Mouse (Mus musculus): ENCODE results near the gene Zfp629. TPM values are rescaled to one million over a fixed set of nuclear protein-coding genes. Genes with fewer than 3 reads are reported as not detected.
A peak's percentile ranks its signal among the peaks of the same experiment; 100 is the strongest.

Gene Zfp629
- polyA plus RNA-seq, 1 experiment from 2014 or later, result 22.2 TPM

DNA sequence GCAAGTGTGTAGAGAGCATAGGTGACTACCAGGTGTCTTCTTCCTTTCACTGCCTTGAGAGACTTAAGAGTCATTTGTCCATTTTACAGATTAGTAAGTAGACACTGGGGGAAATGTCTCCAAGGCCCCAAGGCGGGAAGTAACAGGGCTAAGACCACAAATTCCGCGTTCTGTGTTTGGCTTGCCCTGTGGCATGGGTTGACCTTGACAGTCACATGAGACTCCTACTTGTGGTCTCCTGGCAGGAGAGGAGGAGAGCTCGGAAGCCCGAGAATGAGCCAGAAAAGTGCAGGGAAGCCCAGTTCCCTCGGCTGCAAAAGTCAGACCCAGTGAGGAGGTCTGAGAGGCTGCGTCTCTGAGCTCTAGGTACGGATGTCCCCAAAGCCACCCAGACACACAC, 2.1 kb downstream of the Zfp629 start:
- no peaks in the 10 kb centered on the region for H3K9me3 ChIP-seq
- 88% methylated on average over 8 of the region's 8 CpGs for WGBS
- H3K4me2 ChIP-seq, result peak overlapping the region; percentile 82
- H3K36me3 ChIP-seq, result peaks cover 43% of the 10 kb centered on the region
- no peak overlapping the region for H3K27ac ChIP-seq
- H3K4me3 ChIP-seq, result peak overlapping the region; percentile 99
- no peaks in the 10 kb centered on the region for H3K27me3 ChIP-seq
- ATAC-seq (ENCODE audit: low FRiP score), result no peak
- H3K4me1 ChIP-seq (replicated peaks), result peaks cover 37% of the 10 kb centered on the region
- peak overlapping the region; percentile 95 for H3K9ac ChIP-seq

DNA sequence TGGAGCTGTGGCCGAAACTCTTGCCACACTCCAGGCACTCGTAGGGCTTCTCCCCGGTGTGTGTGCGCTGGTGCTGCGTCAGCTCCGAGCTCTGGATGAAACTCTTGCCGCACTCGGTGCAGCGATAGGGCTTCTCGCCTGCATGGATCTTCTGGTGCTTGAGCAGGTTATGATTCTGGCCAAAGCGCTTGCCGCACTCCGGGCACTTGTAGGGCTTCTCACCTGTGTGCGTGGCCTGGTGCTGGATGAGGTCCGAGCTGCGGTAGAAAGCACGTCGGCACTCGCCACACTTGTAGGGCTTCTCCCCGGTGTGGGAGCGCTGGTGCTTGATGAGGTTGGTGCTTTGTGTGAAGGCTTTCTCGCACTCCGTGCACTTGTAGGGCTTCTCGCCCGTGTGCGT, 4.0 kb downstream of the Zfp629 start:
- peaks cover 62% of the 10 kb centered on the region for H3K36me3 ChIP-seq
- H3K4me1 ChIP-seq (replicated peaks), result peaks cover 23% of the 10 kb centered on the region
- 97% methylated on average over 26 of the region's 26 CpGs for WGBS
- H3K27me3 ChIP-seq, result no peaks in the 10 kb centered on the region
- H3K27ac ChIP-seq, result no peak overlapping the region
- no peak overlapping the region for H3K4me2 ChIP-seq
- ATAC-seq (ENCODE audit: low FRiP score), result no peak
- no peak overlapping the region for H3K9ac ChIP-seq
- no peak overlapping the region for H3K4me3 ChIP-seq
- no peaks in the 10 kb centered on the region for H3K9me3 ChIP-seq

DNA sequence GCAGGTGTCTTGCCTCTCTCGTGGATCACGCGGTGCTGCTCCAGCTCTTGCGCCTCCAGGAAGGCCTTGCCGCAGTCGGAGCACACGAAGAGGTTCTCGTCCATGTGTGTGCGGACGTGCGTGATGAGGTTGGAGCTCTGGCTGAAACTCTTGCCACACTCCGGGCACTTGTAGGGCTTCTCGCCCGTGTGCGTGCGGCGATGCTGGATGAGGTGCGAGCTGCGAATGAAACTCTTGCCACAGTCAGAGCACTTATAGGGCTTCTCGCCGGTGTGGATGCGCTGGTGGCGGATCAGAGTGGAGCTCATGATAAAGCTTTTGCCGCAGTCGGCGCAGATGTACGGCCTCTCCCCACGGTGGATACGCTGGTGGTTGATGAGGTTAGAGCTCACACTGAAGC, 4.6 kb downstream of the Zfp629 start:
- Histone ChIP-seq H3K9me3 (no peaks in the 10 kb centered on the region), H3K36me3 (peaks cover 68% of the 10 kb centered on the region), H3K4me1 (replicated peaks) (peaks cover 17% of the 10 kb centered on the region), H3K27ac (no peak overlapping the region), H3K27me3 (no peaks in the 10 kb centered on the region), H3K9ac (no peak overlapping the region), H3K4me2 (no peak overlapping the region), H3K4me3 (no peak overlapping the region)
- 96% methylated on average over 29 of the region's 29 CpGs for WGBS
- ATAC-seq (ENCODE audit: low FRiP score), result no peak

DNA sequence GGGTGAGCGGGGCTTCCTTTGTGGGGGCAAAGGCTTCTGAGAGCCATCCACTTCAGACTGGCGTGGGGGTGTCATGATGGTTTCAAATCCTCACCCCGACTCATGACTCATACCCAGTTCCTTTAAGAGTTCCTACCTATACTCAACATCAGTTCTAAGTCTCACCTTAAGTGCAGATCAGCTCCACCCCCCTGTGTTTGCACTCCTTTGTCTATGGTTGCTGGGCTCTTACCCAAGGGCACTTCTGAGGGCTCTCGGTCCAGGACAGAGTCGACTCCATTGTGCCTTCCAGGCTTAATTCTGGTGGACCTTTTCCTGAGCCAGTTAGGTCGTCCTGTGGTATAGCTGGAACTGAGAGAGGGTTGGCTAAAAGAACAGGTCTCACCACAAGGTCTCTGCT, 8.4 kb downstream of the Zfp629 start:
- Histone ChIP-seq H3K27me3 (no peaks in the 10 kb centered on the region), H3K9me3 (no peaks in the 10 kb centered on the region), H3K27ac (no peak overlapping the region), H3K4me3 (no peak overlapping the region), H3K9ac (no peak overlapping the region), H3K4me1 (replicated peaks) (no peaks in the 10 kb centered on the region), H3K4me2 (no peak overlapping the region), H3K36me3 (peaks cover 94% of the 10 kb centered on the region)
- no peak for ATAC-seq (ENCODE audit: low FRiP score)
- WGBS, result 88% methylated on average over 6 of the region's 6 CpGs

DNA sequence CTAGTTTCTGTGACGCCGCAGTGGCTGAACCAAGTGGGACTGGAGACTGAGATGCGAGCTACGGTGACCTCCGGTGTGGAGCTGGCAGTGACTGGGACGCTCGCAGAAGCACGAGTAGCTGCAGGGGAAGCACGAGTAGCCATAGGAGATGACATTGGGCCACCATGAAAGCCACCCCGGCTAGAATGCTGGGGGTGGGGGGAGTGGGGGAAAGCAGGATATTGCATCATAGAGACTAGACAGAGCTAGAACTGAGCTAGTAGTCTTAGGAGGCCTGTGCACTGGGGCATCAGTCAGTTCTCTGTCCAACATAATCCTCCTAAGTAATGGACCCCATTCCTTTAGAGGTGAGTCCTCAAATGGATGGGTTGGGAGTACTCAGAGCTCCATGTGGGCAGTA, 11.3 kb downstream of the Zfp629 start:
- Histone ChIP-seq H3K36me3 (peaks cover 94% of the 10 kb centered on the region), H3K9me3 (no peaks in the 10 kb centered on the region), H3K4me1 (replicated peaks) (no peaks in the 10 kb centered on the region), H3K9ac (no peak overlapping the region), H3K27ac (no peak overlapping the region), H3K4me3 (no peak overlapping the region), H3K4me2 (no peak overlapping the region), H3K27me3 (no peaks in the 10 kb centered on the region)
- 89% methylated on average over 10 of the region's 10 CpGs for WGBS
- ATAC-seq (ENCODE audit: low FRiP score), result no peak

DNA sequence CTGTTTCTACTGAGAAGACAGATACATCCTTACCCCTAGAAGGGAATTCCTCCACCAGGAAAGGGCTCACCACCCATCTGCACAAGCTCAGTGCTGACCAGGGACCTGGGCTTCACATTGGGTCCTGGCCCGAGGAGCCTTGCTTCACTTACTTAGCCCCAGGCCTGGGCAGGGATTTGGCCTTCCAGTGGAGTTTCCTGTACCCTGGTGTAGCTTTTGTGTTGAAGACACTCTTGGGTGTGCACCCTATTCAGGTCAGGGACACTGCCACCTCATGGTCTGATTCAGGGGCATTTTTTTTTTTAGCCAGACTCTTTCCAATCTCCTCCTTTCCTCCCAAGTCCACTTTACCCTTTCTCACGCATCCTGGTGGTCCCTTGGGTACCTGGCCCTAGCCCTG, 12.7 kb downstream of the Zfp629 start:
- H3K4me3 ChIP-seq, result no peak overlapping the region
- H3K9me3 ChIP-seq, result no peaks in the 10 kb centered on the region
- H3K9ac ChIP-seq, result no peak overlapping the region
- H3K4me2 ChIP-seq, result no peak overlapping the region
- no peaks in the 10 kb centered on the region for H3K4me1 ChIP-seq (replicated peaks)
- peaks cover 93% of the 10 kb centered on the region for H3K36me3 ChIP-seq
- no peaks in the 10 kb centered on the region for H3K27me3 ChIP-seq
- ATAC-seq (ENCODE audit: low FRiP score), result no peak
- H3K27ac ChIP-seq, result no peak overlapping the region
- 91% methylated on average over 2 of the region's 2 CpGs for WGBS

DNA sequence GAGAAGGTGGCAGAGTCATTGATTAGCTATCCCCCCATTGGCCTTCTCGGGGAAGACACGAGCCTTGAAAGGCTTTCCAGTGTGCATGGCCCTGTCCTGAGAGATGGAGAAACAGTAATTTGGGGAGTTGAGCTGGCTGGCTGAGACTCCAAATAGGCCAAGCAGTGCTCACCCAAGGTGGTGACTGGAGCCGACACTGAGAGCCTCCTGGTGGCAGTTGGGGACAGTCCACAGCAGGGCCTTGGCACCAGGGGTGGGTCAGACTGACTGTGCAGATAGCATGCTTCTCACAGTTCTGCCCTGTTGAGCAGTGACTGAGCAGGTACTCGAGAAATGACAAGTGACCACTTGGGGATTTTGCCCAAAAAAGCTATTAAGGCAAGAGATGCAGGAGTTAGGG, 13.9 kb downstream of the Zfp629 start:
- Histone ChIP-seq H3K27me3 (no peaks in the 10 kb centered on the region), H3K4me3 (no peak overlapping the region), H3K9me3 (no peaks in the 10 kb centered on the region), H3K4me1 (replicated peaks) (no peaks in the 10 kb centered on the region), H3K4me2 (no peak overlapping the region), H3K27ac (no peak overlapping the region), H3K36me3 (peaks cover 93% of the 10 kb centered on the region), H3K9ac (no peak overlapping the region)
- WGBS, result 91% methylated on average over 4 of the region's 4 CpGs
- ATAC-seq (ENCODE audit: low FRiP score), result no peak

DNA sequence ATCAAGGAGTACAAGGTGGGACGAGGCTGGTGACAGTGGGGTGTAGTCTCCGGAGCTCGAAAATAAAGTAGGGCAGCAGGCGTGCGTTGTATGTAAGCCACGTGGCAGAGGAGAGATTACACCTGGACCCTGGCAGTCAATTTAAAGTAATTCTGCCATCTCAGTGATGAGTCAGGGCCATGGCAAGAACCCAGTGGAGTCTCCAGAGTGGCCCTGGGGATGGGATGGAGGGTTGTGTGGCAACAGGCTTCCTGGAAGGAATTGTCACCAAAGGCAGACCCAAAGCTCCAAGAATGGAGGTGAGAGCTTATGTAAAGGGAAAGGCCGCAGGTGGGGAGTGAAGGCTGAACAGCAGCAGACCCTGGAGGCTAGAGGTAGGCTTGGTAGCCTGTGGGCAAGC, 15.0 kb downstream of the Zfp629 start:
- H3K4me1 ChIP-seq (replicated peaks), result no peaks in the 10 kb centered on the region
- H3K4me2 ChIP-seq, result no peak overlapping the region
- no peak overlapping the region for H3K9ac ChIP-seq
- no peak overlapping the region for H3K27ac ChIP-seq
- no peak for ATAC-seq (ENCODE audit: low FRiP score)
- H3K4me3 ChIP-seq, result no peak overlapping the region
- H3K27me3 ChIP-seq, result no peaks in the 10 kb centered on the region
- WGBS, result 99% methylated on average over 7 of the region's 7 CpGs
- H3K9me3 ChIP-seq, result no peaks in the 10 kb centered on the region
- peaks cover 93% of the 10 kb centered on the region for H3K36me3 ChIP-seq

DNA sequence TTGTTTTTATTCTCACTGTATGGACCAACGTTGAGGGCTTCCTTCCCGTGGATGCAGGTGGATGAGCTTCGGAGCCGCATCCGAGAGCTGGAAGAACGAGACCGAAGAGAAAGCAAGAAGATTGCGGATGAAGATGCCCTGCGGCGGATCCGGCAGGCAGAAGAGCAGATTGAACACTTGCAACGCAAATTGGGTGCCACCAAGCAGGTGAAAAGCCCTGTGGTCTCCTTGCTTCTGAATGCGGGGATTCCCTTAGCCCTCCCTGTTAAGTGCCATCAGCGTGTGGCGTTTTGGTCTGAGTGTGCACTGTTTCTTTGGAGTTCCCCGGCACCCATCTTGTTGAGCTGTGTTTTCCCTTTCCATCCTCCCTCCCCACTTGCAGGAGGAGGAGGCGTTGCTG, 18.9 kb downstream of the Zfp629 start:
- no peak overlapping the region for H3K4me3 ChIP-seq
- no peak overlapping the region for H3K9ac ChIP-seq
- H3K9me3 ChIP-seq, result no peaks in the 10 kb centered on the region
- H3K4me1 ChIP-seq (replicated peaks), result no peaks in the 10 kb centered on the region
- H3K36me3 ChIP-seq, result peaks cover 99% of the 10 kb centered on the region
- no peak overlapping the region for H3K4me2 ChIP-seq
- 97% methylated on average over 17 of the region's 17 CpGs for WGBS
- no peaks in the 10 kb centered on the region for H3K27me3 ChIP-seq
- H3K27ac ChIP-seq, result no peak overlapping the region
- ATAC-seq (ENCODE audit: low FRiP score), result no peak

DNA sequence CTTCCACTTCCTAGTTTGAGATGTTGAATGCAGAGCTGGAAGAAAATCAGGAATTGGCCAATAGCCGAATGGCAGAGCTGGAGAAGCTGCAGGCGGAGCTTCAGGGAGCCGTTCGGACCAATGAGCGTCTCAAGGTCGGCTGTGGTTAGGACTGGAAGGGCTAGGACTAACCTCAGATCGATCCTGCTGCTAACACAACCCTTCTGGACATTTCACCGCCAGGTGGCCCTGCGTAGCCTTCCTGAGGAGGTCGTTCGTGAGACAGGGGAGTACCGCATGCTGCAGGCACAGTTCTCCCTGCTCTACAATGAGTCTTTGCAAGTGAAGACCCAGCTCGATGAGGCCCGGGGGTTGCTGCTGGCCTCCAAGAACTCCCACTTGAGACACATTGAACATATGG, 23.0 kb downstream of the Zfp629 start:
- Histone ChIP-seq H3K27ac (no peak overlapping the region), H3K4me2 (no peak overlapping the region), H3K9ac (no peak overlapping the region), H3K4me1 (replicated peaks) (peaks cover 15% of the 10 kb centered on the region), H3K4me3 (no peak overlapping the region), H3K36me3 (peaks cover 81% of the 10 kb centered on the region), H3K27me3 (no peaks in the 10 kb centered on the region), H3K9me3 (no peaks in the 10 kb centered on the region)
- no peak for ATAC-seq (ENCODE audit: low FRiP score)
- WGBS, result 90% methylated on average over 14 of the region's 14 CpGs

DNA sequence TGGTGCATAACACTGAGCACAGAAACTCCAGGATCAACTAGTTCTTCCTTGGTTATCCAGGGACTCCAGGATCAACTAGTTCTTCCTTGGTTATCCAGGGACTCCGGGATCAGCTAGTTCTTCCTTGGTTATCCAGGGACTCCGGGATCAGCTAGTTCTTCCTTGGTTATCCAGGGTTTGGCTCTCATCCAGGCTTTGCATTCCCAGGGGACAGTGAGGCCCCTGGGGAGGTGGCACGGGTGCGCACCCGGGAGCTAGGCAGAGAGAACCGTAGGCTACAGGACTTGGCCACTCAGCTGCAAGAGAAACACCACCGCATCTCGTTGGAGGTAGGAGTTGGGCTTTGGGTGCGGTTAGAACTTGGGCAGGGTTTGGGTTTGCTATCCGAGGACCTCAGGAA, 24.5 kb downstream of the Zfp629 start:
- Histone ChIP-seq H3K4me3 (no peak overlapping the region), H3K4me1 (replicated peaks) (peaks cover 24% of the 10 kb centered on the region), H3K9ac (no peak overlapping the region), H3K4me2 (no peak overlapping the region), H3K27ac (no peak overlapping the region), H3K27me3 (no peaks in the 10 kb centered on the region), H3K9me3 (no peaks in the 10 kb centered on the region), H3K36me3 (peaks cover 66% of the 10 kb centered on the region)
- no peak for ATAC-seq (ENCODE audit: low FRiP score)
- WGBS, result 91% methylated on average over 10 of the region's 10 CpGs

DNA sequence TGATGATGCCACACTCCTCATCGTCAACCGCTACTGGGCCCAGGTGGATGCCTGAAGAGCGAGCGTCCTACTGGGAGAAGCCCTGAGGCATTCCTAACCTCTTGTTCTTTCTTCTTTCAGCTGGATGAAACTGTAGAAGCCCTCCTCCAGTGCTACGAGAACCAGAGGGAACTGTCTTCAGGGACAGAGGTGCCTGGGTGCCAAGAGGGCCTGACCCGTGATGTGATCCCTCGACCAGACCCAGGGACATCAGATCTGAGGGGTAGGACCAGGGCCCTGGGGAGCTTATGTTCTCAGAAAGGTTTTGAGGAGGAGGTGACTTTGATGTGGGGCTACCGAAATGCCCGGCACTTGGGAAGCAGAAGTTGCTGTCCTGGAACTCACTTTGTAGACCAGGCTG, 26.0 kb downstream of the Zfp629 start:
- H3K27me3 ChIP-seq, result no peaks in the 10 kb centered on the region
- H3K4me2 ChIP-seq, result peak overlapping the region; percentile 91
- peaks cover 63% of the 10 kb centered on the region for H3K36me3 ChIP-seq
- H3K27ac ChIP-seq, result no peak overlapping the region
- H3K4me1 ChIP-seq (replicated peaks), result peaks cover 24% of the 10 kb centered on the region
- no peak for ATAC-seq (ENCODE audit: low FRiP score)
- H3K9ac ChIP-seq, result peak overlapping the region; percentile 88
- 94% methylated on average over 9 of the region's 9 CpGs for WGBS
- peak overlapping the region; percentile 88 for H3K4me3 ChIP-seq
- H3K9me3 ChIP-seq, result no peaks in the 10 kb centered on the region

DNA sequence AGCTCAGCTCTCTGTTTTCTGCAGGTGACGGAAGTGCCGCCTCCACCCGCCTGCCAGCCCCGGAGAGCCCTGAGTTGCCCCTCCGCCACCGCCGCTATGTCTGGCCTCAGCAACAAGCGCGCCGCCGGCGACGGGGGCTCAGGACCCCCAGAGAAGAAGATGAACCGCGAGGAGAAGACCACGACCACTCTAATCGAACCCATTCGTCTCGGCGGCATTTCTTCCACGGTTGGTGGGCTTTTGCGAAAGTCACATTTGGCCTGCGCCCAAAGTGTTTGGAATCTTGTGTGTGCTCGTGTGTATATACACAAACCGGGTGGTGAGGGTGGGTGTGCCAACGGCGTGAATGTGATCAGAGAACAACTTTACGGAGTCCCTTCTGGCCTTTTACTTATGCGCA, 26.7 kb downstream of the Zfp629 start:
- no peak for ATAC-seq (ENCODE audit: low FRiP score)
- Histone ChIP-seq H3K4me2 (peak overlapping the region; percentile 91), H3K4me1 (replicated peaks) (peaks cover 24% of the 10 kb centered on the region), H3K9me3 (no peaks in the 10 kb centered on the region), H3K36me3 (peaks cover 63% of the 10 kb centered on the region), H3K9ac (peak overlapping the region; percentile 88), H3K27ac (peak overlapping the region; percentile 77), H3K27me3 (no peaks in the 10 kb centered on the region), H3K4me3 (peak overlapping the region; percentile 88)
- 6% methylated on average over 29 of the region's 29 CpGs for WGBS

Data from hindbrain, embryonic 13.5 days (tissue).